Mouse (Mus musculus) frontal cortex, adult (tissue): ENCODE data around the gene Gm3285.

ENCODE experiments used
- ATAC-seq: cut with Nextera tagmentation; 2 replicates; pipeline ENCODE4 v1.9.2; 2017; ENCODE audit warnings: mild to moderate bottlenecking, moderate library complexity, mixed read lengths; ENCODE audit not compliant: low TSS enrichment

Gene Gm3285

GRCm38 (mm10) chr10:77861675-77862074 lies at the start of gene Gm3285:
Gene Gm3285 (plus strand): TSS chr10:77861975.
- no peak for ATAC-seq

DNA sequence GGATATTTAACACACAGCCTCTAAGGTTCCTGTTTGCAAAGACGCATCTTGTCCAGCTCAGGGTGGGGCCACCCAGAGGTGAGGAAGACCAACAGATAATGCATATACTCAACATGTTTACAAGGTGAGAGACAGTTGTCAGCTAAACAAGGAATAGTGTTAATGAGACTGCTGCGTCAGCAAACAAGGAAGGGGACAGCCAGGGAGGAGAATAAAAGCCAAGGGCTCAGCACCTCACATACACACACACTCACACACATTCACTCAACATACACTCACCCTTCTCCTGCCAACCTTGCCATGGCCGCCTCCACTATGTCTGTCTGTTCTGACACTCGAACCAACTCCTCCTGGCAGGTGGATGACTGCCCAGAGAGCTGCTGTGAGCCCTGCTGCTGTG lies 47.4 kb upstream of the Gm3285 start, which contains the start of gene Gm2696:
Gene Gm2696 (plus strand): TSS at position 301 of the 400 bp plus-strand sequence.
- ATAC-seq: no peak

- no peak for ATAC-seq
Measured at GRCm38 (mm10) chr10:77815514-77815913, 46.3 kb upstream of the Gm3285 start.

- no peak for ATAC-seq
Measured at GRCm38 (mm10) chr10:77818523-77818922, 43.3 kb upstream of the Gm3285 start.

- ATAC-seq: no peak
Measured at GRCm38 (mm10) chr10:77819203-77819602, 42.6 kb upstream of the Gm3285 start.

GRCm38 (mm10) chr10:77826951-77827350 lies 34.8 kb upstream of the Gm3285 start, which contains the start of gene Krtap10-4:
Gene Krtap10-4 (minus strand): TSS chr10:77827095.
- no peak for ATAC-seq

- ATAC-seq: no peak
Measured at GRCm38 (mm10) chr10:77835647-77836046, 26.1 kb upstream of the Gm3285 start, which contains the start of gene Krtap10-10. Gene Krtap10-10 (plus strand): TSS chr10:77835947.

DNA sequence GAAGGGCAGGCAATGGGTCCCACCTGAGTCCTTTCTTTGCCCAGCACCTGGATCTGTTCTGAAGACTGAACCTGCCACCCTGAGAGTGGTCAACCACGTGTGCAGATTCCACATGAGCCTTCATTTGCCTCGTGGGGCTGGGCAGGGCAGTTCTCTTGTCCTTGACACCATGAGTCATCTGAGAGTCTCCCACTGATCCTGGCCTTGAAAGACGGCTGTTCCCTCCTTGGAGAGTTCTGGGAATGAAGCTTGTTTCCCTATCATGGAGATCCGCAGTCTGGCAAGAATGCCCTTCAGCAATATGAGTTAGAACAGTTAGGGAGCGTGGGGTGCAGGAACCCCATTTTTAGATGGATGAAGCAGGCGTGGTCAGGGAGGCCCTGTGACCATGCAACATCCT lies 22.8 kb upstream of the Gm3285 start:
- ATAC-seq: no peak

DNA sequence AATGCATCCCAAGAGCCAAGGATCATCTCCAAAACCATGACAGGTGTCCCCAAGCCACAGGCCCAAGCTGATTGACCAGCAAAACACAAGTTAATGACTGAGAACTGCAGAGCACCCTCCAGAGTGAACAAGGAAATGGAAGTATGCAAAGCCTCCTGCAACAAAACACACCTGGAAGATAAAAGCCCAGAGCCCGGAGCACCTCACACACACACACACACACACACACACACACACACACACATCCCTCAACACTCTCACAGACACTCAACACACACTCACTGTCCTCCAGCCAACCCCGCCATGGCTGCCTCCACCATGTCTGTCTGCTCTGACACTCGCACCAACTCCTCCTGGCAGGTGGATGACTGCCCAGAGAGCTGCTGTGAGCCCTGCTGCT lies 15.3 kb upstream of the Gm3285 start, which contains the start of gene Gm36176:
Gene Gm36176 (plus strand): TSS at position 301 of the 400 bp plus-strand sequence.
- ATAC-seq: no peak

DNA sequence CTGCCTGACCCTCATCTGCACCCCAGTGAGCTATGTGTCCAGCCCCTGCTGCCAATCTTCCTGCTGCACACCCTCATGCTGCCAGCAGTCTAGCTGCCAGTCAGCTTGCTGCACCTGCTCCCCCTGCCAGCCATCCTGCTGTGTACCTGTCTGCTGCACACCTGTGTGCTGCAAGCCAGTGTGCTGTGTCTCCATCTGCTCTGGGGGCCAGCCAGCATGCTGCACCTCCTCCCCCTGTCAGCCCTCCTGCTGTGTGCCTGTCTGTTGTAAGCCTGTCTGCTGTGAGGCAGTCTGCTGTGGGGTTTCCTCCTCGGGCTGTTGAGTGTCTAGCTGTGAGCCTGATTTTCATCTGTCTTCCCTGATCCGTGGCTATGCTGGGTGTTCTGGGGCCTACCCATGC lies 14.8 kb upstream of the Gm3285 start:
- ATAC-seq: no peak

DNA sequence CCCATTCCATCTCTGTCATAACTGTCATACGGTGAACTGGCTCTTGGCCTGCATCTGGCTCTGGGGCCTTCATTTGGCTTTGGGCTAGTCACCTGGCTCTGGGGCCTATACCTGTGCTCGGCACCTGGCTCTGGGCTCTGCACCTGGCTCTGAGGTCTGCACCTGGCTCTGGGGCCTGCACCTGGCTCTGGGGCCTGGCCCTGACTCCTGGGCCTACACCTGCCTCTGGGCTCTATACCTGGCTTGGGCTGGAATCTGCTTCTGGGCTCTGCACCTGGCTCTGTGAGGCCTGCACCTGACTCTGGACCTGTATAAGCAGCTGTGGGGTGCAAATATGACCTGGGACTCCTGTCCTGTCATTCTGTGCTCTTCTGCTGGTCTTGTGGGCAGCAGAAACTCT lies 14.2 kb upstream of the Gm3285 start:
- no peak for ATAC-seq

DNA sequence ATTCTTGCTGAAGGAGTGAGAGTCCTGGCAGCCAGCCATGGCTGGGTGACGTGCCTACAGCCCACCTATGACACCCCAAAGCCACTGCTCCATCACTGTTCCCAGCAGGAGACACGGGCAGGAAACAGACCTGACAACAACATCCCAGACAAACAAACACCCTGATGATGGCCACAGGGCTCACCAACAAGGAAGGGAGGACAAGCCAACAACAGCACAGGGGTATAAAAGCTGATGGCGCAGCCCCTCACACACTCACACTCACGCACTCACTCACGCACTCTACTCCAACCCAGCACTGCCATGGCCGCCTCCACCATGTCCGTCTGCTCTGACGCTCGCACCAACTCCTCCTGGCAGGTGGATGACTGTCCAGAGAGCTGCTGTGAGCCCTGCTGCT lies 9.2 kb upstream of the Gm3285 start, which contains the start of gene Gm10318:
Gene Gm10318 (plus strand): TSS at position 301 of the 400 bp plus-strand sequence.
- no peak for ATAC-seq

- no peak for ATAC-seq
Measured at GRCm38 (mm10) chr10:77864067-77864761, 2.4 kb downstream of the Gm3285 start.

GRCm38 (mm10) chr10:77864762-77865143 lies 3.0 kb downstream of the Gm3285 start:
- no peak for ATAC-seq

DNA sequence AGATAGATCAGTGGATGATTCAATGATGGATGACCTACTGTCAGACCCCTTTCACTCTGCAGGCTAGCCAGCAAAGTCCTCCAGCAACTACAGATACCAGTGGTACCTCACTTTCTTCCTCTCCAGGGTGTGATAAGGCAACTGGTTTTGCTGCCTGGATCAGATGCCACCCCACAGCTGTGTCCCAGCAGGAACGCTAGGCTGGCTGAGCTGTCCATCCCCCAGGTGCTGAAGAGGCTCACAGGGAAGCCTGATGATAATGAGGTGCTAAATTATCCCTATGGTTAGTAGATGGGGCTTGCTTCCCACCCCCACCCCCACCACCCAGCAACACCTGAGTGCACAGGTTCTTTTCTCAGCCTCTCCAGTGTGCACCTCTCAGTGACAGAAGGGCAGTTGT lies 5.8 kb downstream of the Gm3285 start:
- no peak for ATAC-seq

- ATAC-seq: no peak
Measured at GRCm38 (mm10) chr10:77869651-77870050, 7.9 kb downstream of the Gm3285 start.

DNA sequence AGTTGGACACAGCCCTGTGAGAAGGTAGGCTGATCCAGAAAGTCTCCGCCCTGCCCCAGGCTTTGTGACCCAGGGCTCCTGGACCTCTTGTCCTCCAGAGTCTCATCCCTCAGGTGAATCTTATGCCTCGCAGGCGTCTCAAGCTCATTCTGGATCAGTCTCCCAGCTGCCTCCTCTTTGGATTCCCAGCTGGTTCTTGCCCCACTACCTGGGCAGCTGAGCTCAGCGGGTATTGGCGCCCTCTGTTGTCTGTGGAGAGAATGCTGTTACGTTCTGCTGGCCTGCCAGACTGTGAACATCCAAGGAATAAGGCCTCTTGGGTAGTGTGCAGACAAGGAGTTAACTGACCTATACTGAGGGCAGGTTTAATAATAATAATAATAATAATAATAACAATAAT lies 17.2 kb downstream of the Gm3285 start:
- peak; percentile 70; the same call in 1 of the 2 replicates for ATAC-seq

- ATAC-seq: no peak
Measured at GRCm38 (mm10) chr10:77880305-77880704, 18.5 kb downstream of the Gm3285 start.

- no peak for ATAC-seq
Measured at GRCm38 (mm10) chr10:77882553-77882952, 20.8 kb downstream of the Gm3285 start.

GRCm38 (mm10) chr10:77886007-77886747 lies 24.4 kb downstream of the Gm3285 start:
- ATAC-seq: no peak

- no peak for ATAC-seq
Measured at GRCm38 (mm10) chr10:77890987-77891565, 29.3 kb downstream of the Gm3285 start.

GRCm38 (mm10) chr10:77895562-77895961 lies 33.8 kb downstream of the Gm3285 start:
- no peak for ATAC-seq

DNA sequence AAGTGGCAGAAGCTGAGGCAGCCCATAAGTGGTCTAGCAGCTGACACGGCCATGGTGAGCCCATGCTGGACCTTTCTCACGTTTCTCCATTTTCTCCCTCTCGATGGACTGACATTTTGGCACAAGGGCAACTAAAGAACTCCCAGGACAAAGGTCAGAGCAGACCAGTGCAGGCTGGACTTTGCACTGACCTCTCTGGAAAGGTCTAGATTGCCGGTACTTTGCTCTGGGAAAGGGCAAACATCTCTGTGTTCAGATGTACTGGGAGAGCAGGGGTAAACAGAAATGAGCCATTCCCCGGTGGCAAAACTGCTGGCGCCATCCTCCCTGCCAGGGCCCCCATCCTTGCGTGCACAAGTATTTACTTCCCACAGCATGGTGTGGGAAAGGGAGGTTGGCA lies 38.4 kb downstream of the Gm3285 start:
- no peak for ATAC-seq
